22 mouse cellular contexts compared by ENCODE assay signal in the genomic region with DNA sequence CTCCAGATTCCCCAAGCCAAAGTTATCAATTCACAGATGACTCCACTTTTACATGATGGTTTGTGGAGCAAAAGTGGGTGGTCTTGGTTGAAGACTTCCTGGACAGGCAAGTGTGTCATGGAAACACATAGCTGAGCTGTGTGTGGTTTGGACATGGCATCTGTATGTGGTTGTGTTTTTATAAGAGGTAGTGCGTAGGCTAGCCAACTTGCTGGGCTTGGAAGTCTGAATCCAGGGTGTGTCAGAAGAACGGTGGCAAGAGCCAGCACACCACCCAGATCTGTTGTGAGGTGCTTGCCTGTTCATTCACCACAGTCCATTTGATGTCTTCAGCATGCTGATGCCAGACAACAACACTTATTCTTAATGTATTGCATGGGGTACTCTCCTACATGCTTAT.
A peak's percentile ranks its signal among the peaks of the same experiment; 100 is the strongest.
DNase-seq lines count a peak whose midpoint lies in the region; ATAC-seq and TF ChIP-seq lines count a peak whose summit lies in the region.
"Had no signal": no experiment of that assay in that cellular context is flagged by ENCODE, and none has a peak within 500 bp of the region (broad histone marks: within the 10 kb centered on the region; RNA-seq: fewer than 3 reads in every experiment).

No protein-coding gene starts in this region.

- no peak for ATAC-seq in embryonic facial prominence, embryonic 13.5 days (ENCODE audit: insufficient number of reproducible peaks, insufficient read depth, low FRiP score, low TSS enrichment, low read depth)
- no peak for ATAC-seq in limb, embryonic 12.5 days (ENCODE audit: insufficient number of reproducible peaks, insufficient read depth, low FRiP score, low TSS enrichment, low read depth)
- ATAC-seq in intestine, postnatal 0 days, result no peak
- ATAC-seq: activated CD4-positive, CD25-positive, alpha-beta regulatory T cell, adult 4 months had no signal

- peaks cover 13% of the 10 kb centered on the region; the same call in 1 of the 2 replicates for H3K4me1 ChIP-seq in embryonic facial prominence, embryonic 13.5 days
- peaks cover 4% of the 10 kb centered on the region; the same call in 1 of the 2 replicates for H3K4me1 ChIP-seq in embryonic facial prominence, embryonic 10.5 days
- H3K4me1 ChIP-seq in heart, adult 2 months (ENCODE audit: control insufficient read depth, insufficient read depth, low read length), result no peaks in the 10 kb centered on the region; the same call in 1 of the 2 replicates
- H3K4me1 ChIP-seq in limb, embryonic 12.5 days (replicated peaks), result peaks cover 8% of the 10 kb centered on the region
- H3K4me1 ChIP-seq in limb, embryonic 10.5 days, result no peaks in the 10 kb centered on the region
- H3K4me1 ChIP-seq in intestine, postnatal 0 days (replicated peaks; ENCODE audit: control insufficient read depth, insufficient read depth, low read length), result no peaks in the 10 kb centered on the region
- H3K4me1 ChIP-seq: liver, embryonic 15.5 days had no signal

- WGBS in embryonic facial prominence, embryonic 13.5 days, result 90% methylated on average over 2 of the region's 2 CpGs
- 96% methylated on average over 2 of the region's 2 CpGs for WGBS in embryonic facial prominence, embryonic 10.5 days
- 84% methylated on average over 2 of the region's 2 CpGs for WGBS in heart, adult 2 months
- WGBS in limb, embryonic 12.5 days, result 91% methylated on average over 2 of the region's 2 CpGs
- WGBS in limb, embryonic 10.5 days, result 95% methylated on average over 2 of the region's 2 CpGs
- 95% methylated on average over 2 of the region's 2 CpGs for WGBS in intestine, postnatal 0 days

- H3K36me3 ChIP-seq in embryonic facial prominence, embryonic 13.5 days, result no peaks in the 10 kb centered on the region
- H3K36me3 ChIP-seq in embryonic facial prominence, embryonic 10.5 days (replicated peaks), result no peaks in the 10 kb centered on the region
- no peaks in the 10 kb centered on the region for H3K36me3 ChIP-seq in heart, adult 2 months (ENCODE audit: control insufficient read depth, insufficient read depth, low read length)
- H3K36me3 ChIP-seq in limb, embryonic 12.5 days, result no peaks in the 10 kb centered on the region
- H3K36me3 ChIP-seq in limb, embryonic 10.5 days, result no peaks in the 10 kb centered on the region
- no peaks in the 10 kb centered on the region for H3K36me3 ChIP-seq in intestine, postnatal 0 days (ENCODE audit: control insufficient read depth, insufficient read depth)
- H3K36me3 ChIP-seq: hindbrain, embryonic 12.5 days; kidney, embryonic 15.5 days; liver, embryonic 15.5 days; midbrain, embryonic 15.5 days; stomach, embryonic 15.5 days had no signal

- no peak overlapping the region for H3K4me3 ChIP-seq in embryonic facial prominence, embryonic 13.5 days
- no peak overlapping the region for H3K4me3 ChIP-seq in embryonic facial prominence, embryonic 10.5 days
- H3K4me3 ChIP-seq in heart, adult 2 months, result no peak overlapping the region
- H3K4me3 ChIP-seq in limb, embryonic 12.5 days (replicated peaks), result no peak overlapping the region
- H3K4me3 ChIP-seq in limb, embryonic 10.5 days, result no peak overlapping the region
- no peak overlapping the region for H3K4me3 ChIP-seq in intestine, postnatal 0 days (ENCODE audit: low read depth, low read length)
- H3K4me3 ChIP-seq: hindbrain, embryonic 12.5 days; kidney, embryonic 15.5 days; liver, embryonic 15.5 days; midbrain, embryonic 15.5 days; myocyte; stomach, embryonic 15.5 days had no signal

- no peak overlapping the region for H3K4me2 ChIP-seq in embryonic facial prominence, embryonic 13.5 days
- no peak overlapping the region for H3K4me2 ChIP-seq in limb, embryonic 12.5 days
- no peak overlapping the region for H3K4me2 ChIP-seq in intestine, postnatal 0 days (replicated peaks; ENCODE audit: low read depth)
- H3K4me2 ChIP-seq: hindbrain, embryonic 12.5 days; kidney, embryonic 15.5 days; liver, embryonic 15.5 days; midbrain, embryonic 15.5 days; stomach, embryonic 15.5 days had no signal

- no peak for DNase-seq in embryonic facial prominence, embryonic 10.5 days (ENCODE audit: low spot score)
- peak; percentile 79 for DNase-seq in heart, adult 11 months
- no peak for DNase-seq in heart, adult 2 months
- no peak for DNase-seq in limb, embryonic 10.5 days (ENCODE audit: low spot score)
- DNase-seq: adrenal gland, adult 8-10 months; cerebellum, adult 11-12 months; kidney, adult 11 months; kidney, postnatal 36 days; liver; thymus, adult 18-20 months; thymus, postnatal 36 days had no signal

- H3K27ac ChIP-seq in embryonic facial prominence, embryonic 13.5 days, result peak overlapping the region; percentile 70
- H3K27ac ChIP-seq in embryonic facial prominence, embryonic 10.5 days (replicated peaks), result no peak overlapping the region
- no peak overlapping the region for H3K27ac ChIP-seq in heart, adult 2 months
- H3K27ac ChIP-seq in limb, embryonic 12.5 days, result 0 out of 2 replicates have a peak overlapping the region, but pooled peaks have one; percentile 41
- no peak overlapping the region for H3K27ac ChIP-seq in limb, embryonic 10.5 days
- H3K27ac ChIP-seq in intestine, postnatal 0 days (ENCODE audit: low read depth, low read length), result no peak overlapping the region
- H3K27ac ChIP-seq: hindbrain, embryonic 12.5 days; kidney, embryonic 15.5 days; liver, embryonic 15.5 days; macrophage; midbrain, embryonic 15.5 days; stomach, embryonic 15.5 days had no signal

- H3K9ac ChIP-seq in embryonic facial prominence, embryonic 13.5 days, result no peak overlapping the region
- H3K9ac ChIP-seq in heart, adult 2 months (ENCODE audit: low read depth, low read length), result no peak overlapping the region
- H3K9ac ChIP-seq in limb, embryonic 12.5 days (replicated peaks), result no peak overlapping the region
- no peak overlapping the region for H3K9ac ChIP-seq in intestine, postnatal 0 days (ENCODE audit: low read depth, low read length)
- H3K9ac ChIP-seq: hindbrain, embryonic 12.5 days; kidney, embryonic 15.5 days; liver, embryonic 15.5 days; midbrain, embryonic 15.5 days; stomach, embryonic 15.5 days had no signal

- no peaks in the 10 kb centered on the region for H3K27me3 ChIP-seq in embryonic facial prominence, embryonic 13.5 days
- no peaks in the 10 kb centered on the region for H3K27me3 ChIP-seq in embryonic facial prominence, embryonic 10.5 days (replicated peaks; ENCODE audit: low read depth, poor library complexity, severe bottlenecking)
- no peaks in the 10 kb centered on the region for H3K27me3 ChIP-seq in heart, adult 2 months (ENCODE audit: control insufficient read depth, insufficient read depth, low read length)
- H3K27me3 ChIP-seq in limb, embryonic 12.5 days, result no peaks in the 10 kb centered on the region
- no peaks in the 10 kb centered on the region for H3K27me3 ChIP-seq in limb, embryonic 10.5 days (ENCODE audit: low read depth, poor library complexity, severe bottlenecking)
- H3K27me3 ChIP-seq in intestine, postnatal 0 days (replicated peaks; ENCODE audit: control insufficient read depth, insufficient read depth, low read length), result no peaks in the 10 kb centered on the region
- H3K27me3 ChIP-seq: hindbrain, embryonic 12.5 days; kidney, embryonic 15.5 days; liver, embryonic 15.5 days; midbrain, embryonic 15.5 days; stomach, embryonic 15.5 days had no signal

- intact Hi-C loops in heart, adult 2 months (cut with DNase I), result no loop called here

- no peak for TF ChIP-seq EP300 in heart, adult 2 months (IDR thresholded peaks at IDR 0.05; ENCODE audit: insufficient read depth, low read depth, low read length)

- no peak for TF ChIP-seq POLR2A in heart, adult 2 months (IDR thresholded peaks at IDR 0.05; ENCODE audit: insufficient read depth, low read depth, low read length)

- TF ChIP-seq CTCF in heart, adult 2 months (IDR thresholded peaks at IDR 0.05), result no peak
- TF ChIP-seq CTCF in intestine, postnatal 0 days (IDR thresholded peaks at IDR 0.05; ENCODE audit: low read depth), result no peak

- H3K9me3 ChIP-seq in embryonic facial prominence, embryonic 13.5 days, result no peaks in the 10 kb centered on the region
- no peaks in the 10 kb centered on the region for H3K9me3 ChIP-seq in embryonic facial prominence, embryonic 10.5 days
- no peaks in the 10 kb centered on the region for H3K9me3 ChIP-seq in limb, embryonic 12.5 days
- H3K9me3 ChIP-seq in limb, embryonic 10.5 days (replicated peaks), result no peaks in the 10 kb centered on the region
- no peaks in the 10 kb centered on the region for H3K9me3 ChIP-seq in intestine, postnatal 0 days (ENCODE audit: control insufficient read depth)
- H3K9me3 ChIP-seq: hindbrain, embryonic 12.5 days; kidney, embryonic 15.5 days; liver, embryonic 15.5 days; midbrain, embryonic 15.5 days; stomach, embryonic 15.5 days had no signal

- H3K79me2 ChIP-seq in heart, adult 2 months (replicated peaks; ENCODE audit: control insufficient read depth, insufficient read depth, low read length), result no peaks in the 10 kb centered on the region

Comparison
In these comparisons a context has a peak if more than half of its experiments do, and no peak if none do; other contexts are left out.
1. H3K27ac ChIP-seq: peak in embryonic facial prominence, embryonic 13.5 days (single experiment) and limb, embryonic 12.5 days (single experiment); none in embryonic facial prominence, embryonic 10.5 days (single experiment), heart, adult 2 months (single experiment), limb, embryonic 10.5 days (single experiment) and intestine, postnatal 0 days (single experiment).